Comparison of ENCODE assay signal across 16 mouse cellular contexts in genomic region chr1:82608646-82609262, GRCm38 (mm10). TPM values are rescaled to one million over a fixed set of nuclear protein-coding genes. Genes with fewer than 3 reads are reported as not detected.
A peak's percentile ranks its signal among the peaks of the same experiment; 100 is the strongest.
DNase-seq lines count a peak whose midpoint lies in the region; ATAC-seq and TF ChIP-seq lines count a peak whose summit lies in the region.
"Had no signal": no experiment of that assay in that cellular context is flagged by ENCODE, and none has a peak within 500 bp of the region (broad histone marks: within the 10 kb centered on the region; RNA-seq: fewer than 3 reads in every experiment).

No protein-coding gene starts in this region.

- intact Hi-C loops in left cerebral cortex, postnatal 14 days (cut with DNase I), result no loop called here

- no peak for TF ChIP-seq CTCF in hindbrain, postnatal 0 days (IDR thresholded peaks at IDR 0.05; ENCODE audit: low read depth)
- TF ChIP-seq CTCF in lung, postnatal 0 days (IDR thresholded peaks at IDR 0.05), result no peak
- TF ChIP-seq CTCF in lung, adult 2 months (IDR thresholded peaks at IDR 0.05; ENCODE audit: insufficient read depth, low read length), result no peak

- no peak for TF ChIP-seq POLR2A in lung, adult 2 months (IDR thresholded peaks at IDR 0.05; ENCODE audit: borderline replicate concordance, extremely low read depth, low read depth, low read length)

- no peaks in the 10 kb centered on the region for H3K36me3 ChIP-seq in hindbrain, postnatal 0 days (ENCODE audit: insufficient read depth, low read length)
- H3K36me3 ChIP-seq in hindbrain, embryonic 16.5 days (ENCODE audit: control insufficient read depth, insufficient read depth, low read length), result no peaks in the 10 kb centered on the region
- no peaks in the 10 kb centered on the region for H3K36me3 ChIP-seq in lung, postnatal 0 days (ENCODE audit: insufficient read depth, low read length)
- H3K36me3 ChIP-seq in forebrain, embryonic 13.5 days (ENCODE audit: poor library complexity, severe bottlenecking), result no peaks in the 10 kb centered on the region
- H3K36me3 ChIP-seq: G1E; hindbrain, embryonic 10.5 days; intestine, embryonic 15.5 days; limb, embryonic 13.5 days; neural tube, embryonic 13.5 days had no signal

- no peaks in the 10 kb centered on the region for H3K9me3 ChIP-seq in hindbrain, postnatal 0 days (ENCODE audit: low read length)
- no peaks in the 10 kb centered on the region for H3K9me3 ChIP-seq in hindbrain, embryonic 16.5 days (ENCODE audit: control insufficient read depth, low read length)
- no peaks in the 10 kb centered on the region for H3K9me3 ChIP-seq in lung, postnatal 0 days (ENCODE audit: low read length)
- no peaks in the 10 kb centered on the region for H3K9me3 ChIP-seq in forebrain, embryonic 13.5 days (replicated peaks)
- H3K9me3 ChIP-seq: G1E; hindbrain, embryonic 10.5 days; intestine, embryonic 15.5 days; limb, embryonic 13.5 days; neural tube, embryonic 13.5 days had no signal

- H3K4me2 ChIP-seq in hindbrain, postnatal 0 days (ENCODE audit: low read depth, low read length), result no peak overlapping the region
- no peak overlapping the region for H3K4me2 ChIP-seq in hindbrain, embryonic 16.5 days (ENCODE audit: low read length)
- no peak overlapping the region for H3K4me2 ChIP-seq in lung, postnatal 0 days (replicated peaks; ENCODE audit: low read depth, low read length)
- H3K4me2 ChIP-seq in forebrain, embryonic 13.5 days, result no peak overlapping the region
- H3K4me2 ChIP-seq: intestine, embryonic 15.5 days; limb, embryonic 13.5 days; neural tube, embryonic 13.5 days had no signal

- no peak for TF ChIP-seq EP300 in lung, postnatal 0 days (IDR thresholded peaks at IDR 0.05)

- H3K27ac ChIP-seq in hindbrain, postnatal 0 days, result no peak overlapping the region
- no peak overlapping the region for H3K27ac ChIP-seq in hindbrain, embryonic 16.5 days (ENCODE audit: low read depth, low read length)
- H3K27ac ChIP-seq in lung, postnatal 0 days (ENCODE audit: low read length), result no peak overlapping the region
- H3K27ac ChIP-seq in forebrain, embryonic 13.5 days, result no peak overlapping the region
- H3K27ac ChIP-seq: hindbrain, embryonic 10.5 days; intestine, embryonic 15.5 days; limb, embryonic 13.5 days; neural tube, embryonic 13.5 days had no signal

- peak; percentile 92 for ATAC-seq in frontal cortex, adult (ENCODE audit: low TSS enrichment)
- ATAC-seq in hindbrain, postnatal 0 days, result no peak
- ATAC-seq in hindbrain, embryonic 16.5 days, result no peak
- no peak for ATAC-seq in lung, postnatal 0 days
- ATAC-seq in forebrain, embryonic 13.5 days, result no peak
- ATAC-seq: intestine, embryonic 15.5 days had no signal

- H3K9ac ChIP-seq in hindbrain, postnatal 0 days (replicated peaks; ENCODE audit: low read length), result no peak overlapping the region
- no peak overlapping the region for H3K9ac ChIP-seq in hindbrain, embryonic 16.5 days (ENCODE audit: low read depth, low read length)
- no peak overlapping the region for H3K9ac ChIP-seq in lung, postnatal 0 days (replicated peaks; ENCODE audit: low read depth)
- H3K9ac ChIP-seq in forebrain, embryonic 13.5 days, result no peak overlapping the region
- H3K9ac ChIP-seq: intestine, embryonic 15.5 days; limb, embryonic 13.5 days; neural tube, embryonic 13.5 days had no signal

- no peak overlapping the region for H3K4me3 ChIP-seq in hindbrain, postnatal 0 days (ENCODE audit: low read length)
- no peak overlapping the region for H3K4me3 ChIP-seq in hindbrain, embryonic 16.5 days (ENCODE audit: low read length)
- H3K4me3 ChIP-seq in lung, postnatal 0 days (ENCODE audit: low read depth, low read length), result no peak overlapping the region
- no peak overlapping the region for H3K4me3 ChIP-seq in lung, adult 2 months (replicated peaks; ENCODE audit: extremely low read depth, low read depth, low read length)
- H3K4me3 ChIP-seq in forebrain, embryonic 13.5 days, result no peak overlapping the region
- H3K4me3 ChIP-seq: hindbrain, embryonic 10.5 days; intestine, embryonic 15.5 days; limb, embryonic 13.5 days; neural tube, embryonic 13.5 days had no signal

- H3K27me3 ChIP-seq in hindbrain, postnatal 0 days (ENCODE audit: insufficient read depth, low read length), result no peaks in the 10 kb centered on the region
- H3K27me3 ChIP-seq in hindbrain, embryonic 16.5 days (replicated peaks; ENCODE audit: control insufficient read depth, insufficient read depth, low read length), result no peaks in the 10 kb centered on the region
- H3K27me3 ChIP-seq in lung, postnatal 0 days (replicated peaks; ENCODE audit: insufficient read depth, low read length), result no peaks in the 10 kb centered on the region
- no peaks in the 10 kb centered on the region for H3K27me3 ChIP-seq in forebrain, embryonic 13.5 days
- H3K27me3 ChIP-seq: intestine, embryonic 15.5 days; limb, embryonic 13.5 days; neural tube, embryonic 13.5 days had no signal

- no peaks in the 10 kb centered on the region for H3K4me1 ChIP-seq in hindbrain, postnatal 0 days (ENCODE audit: insufficient read depth, low read length)
- H3K4me1 ChIP-seq in hindbrain, embryonic 16.5 days (ENCODE audit: control insufficient read depth, insufficient read depth, low read depth, low read length), result no peaks in the 10 kb centered on the region
- 0 out of 2 replicates have a peak, but pooled peaks cover 1% of the 10 kb centered on the region for H3K4me1 ChIP-seq in lung, postnatal 0 days (ENCODE audit: insufficient read depth, low read depth, low read length)
- peaks cover 6% of the 10 kb centered on the region for H3K4me1 ChIP-seq in lung, adult 2 months (ENCODE audit: control insufficient read depth, insufficient read depth, low read length)
- no peaks in the 10 kb centered on the region for H3K4me1 ChIP-seq in forebrain, embryonic 13.5 days
- H3K4me1 ChIP-seq: hindbrain, embryonic 10.5 days; intestine, embryonic 15.5 days; neural tube, embryonic 13.5 days had no signal

- WGBS in hindbrain, postnatal 0 days, result 64% methylated on average over 9 of the region's 9 CpGs
- 73% methylated on average over 9 of the region's 9 CpGs for WGBS in hindbrain, embryonic 16.5 days
- 42% methylated on average over 9 of the region's 9 CpGs for WGBS in lung, postnatal 0 days
- WGBS in lung, adult 2 months, result 23% methylated on average over 9 of the region's 9 CpGs
- 72% methylated on average over 9 of the region's 9 CpGs for WGBS in forebrain, embryonic 13.5 days

- DNase-seq in frontal cortex, postnatal 25 days (ENCODE audit: low spot score in 2 of 2), result no peak
- peak; percentile 27 for DNase-seq in hindbrain, postnatal 0 days (ENCODE audit: low spot score)
- peak; percentile 39 for DNase-seq in lung, postnatal 0 days (ENCODE audit: low spot score)
- DNase-seq in lung, adult 2 months, result no peak
- peak; percentile 31 to 66 for DNase-seq in left cerebral cortex, postnatal 14 days (ENCODE audit: low spot score in 2 of 2)
- DNase-seq: adrenal gland, postnatal 10 days; gastrocnemius, postnatal 36 days had no signal

RNA-seq across cellular contexts. Expression of gene Col4a3, which starts 22.0 kb away (rescaled TPM):
- 0.29 and 0.94 TPM in 2 replicates for total RNA-seq in hindbrain, postnatal 0 days (2014; rRNA removed)
- 0.71 and 0.79 TPM in 2 replicates for polyA plus RNA-seq in hindbrain, postnatal 0 days (2015; fragmentation: Nextera tagmentation; extraction: Ambion mirVana)
- polyA plus RNA-seq in hindbrain, embryonic 16.5 days (2015; fragmentation: Nextera tagmentation; extraction: Ambion mirVana), result 0.46 and 0.60 TPM in 2 replicates
- 114 and 120 TPM in 2 replicates for polyA plus RNA-seq in lung, postnatal 0 days (2015; fragmentation: Nextera tagmentation; extraction: Ambion mirVana)
- polyA plus RNA-seq in lung, adult 2 months (2012; rRNA removed), result 43.6 and 64.6 TPM in 2 replicates
- total RNA-seq in left cerebral cortex, postnatal 14 days (2021), result 1 to 10 TPM; 1.3 to 1.8 TPM
- 0.12 and 0.14 TPM in 2 replicates for polyA plus RNA-seq in forebrain, embryonic 13.5 days (2015; fragmentation: Nextera tagmentation; extraction: Ambion mirVana)
- total RNA-seq: megakaryocyte, adult 5-6 weeks had no signal

RNA-seq across cellular contexts. Expression of gene Col4a4, which starts 22.1 kb away (rescaled TPM):
- total RNA-seq in hindbrain, postnatal 0 days (2014; rRNA removed), result 0.42 and 0.61 TPM in 2 replicates
- polyA plus RNA-seq in hindbrain, postnatal 0 days (2015; fragmentation: Nextera tagmentation; extraction: Ambion mirVana), result 0.40 and 0.61 TPM in 2 replicates
- polyA plus RNA-seq in hindbrain, embryonic 16.5 days (2015; fragmentation: Nextera tagmentation; extraction: Ambion mirVana), result 0.25 and 0.41 TPM in 2 replicates
- polyA plus RNA-seq in lung, postnatal 0 days (2015; fragmentation: Nextera tagmentation; extraction: Ambion mirVana), result 67.3 and 78.7 TPM in 2 replicates
- 19.2 and 26.5 TPM in 2 replicates for polyA plus RNA-seq in lung, adult 2 months (2012; rRNA removed)
- 1 to 10 TPM; 3.5 to 3.9 TPM for total RNA-seq in left cerebral cortex, postnatal 14 days (2021)
- polyA plus RNA-seq in forebrain, embryonic 13.5 days (2015; fragmentation: Nextera tagmentation; extraction: Ambion mirVana), result 0.15 and 0.18 TPM in 2 replicates
- total RNA-seq: megakaryocyte, adult 5-6 weeks had no signal
- polyA plus RNA-seq: G1E had no signal

Comparison
In these comparisons a context has a peak if more than half of its experiments do, and no peak if none do; other contexts are left out.
1. DNase-seq: peak in hindbrain, postnatal 0 days (single experiment), lung, postnatal 0 days (single experiment) and left cerebral cortex, postnatal 14 days (2 of 2); none in frontal cortex, postnatal 25 days (0 of 2) and lung, adult 2 months (single experiment).
2. RNA of gene Col4a3, which starts 22.0 kb away (polyA plus RNA-seq): 114 to 120 TPM in lung, postnatal 0 days and 43.6 to 64.6 TPM in lung, adult 2 months; 0.71 to 0.79 TPM in hindbrain, postnatal 0 days, 0.46 to 0.60 TPM in hindbrain, embryonic 16.5 days and 0.12 to 0.14 TPM in forebrain, embryonic 13.5 days; every median in the first group is over 10 times any median in the second.
3. RNA of gene Col4a4, which starts 22.1 kb away (polyA plus RNA-seq): 67.3 to 78.7 TPM in lung, postnatal 0 days and 19.2 to 26.5 TPM in lung, adult 2 months; 0.40 to 0.61 TPM in hindbrain, postnatal 0 days, 0.25 to 0.41 TPM in hindbrain, embryonic 16.5 days and 0.15 to 0.18 TPM in forebrain, embryonic 13.5 days; every median in the first group is over 10 times any median in the second.